Mouse (Mus musculus) right cerebral cortex, postnatal 14 days (tissue): ENCODE data around the gene Cog5.
A peak's percentile ranks its signal among the peaks of the same experiment; 100 is the strongest.

ENCODE experiments used
- DNase-seq: peaks from one replicate; pipeline ENCODE4 v3.0.0; 2022

Gene Cog5

DNA sequence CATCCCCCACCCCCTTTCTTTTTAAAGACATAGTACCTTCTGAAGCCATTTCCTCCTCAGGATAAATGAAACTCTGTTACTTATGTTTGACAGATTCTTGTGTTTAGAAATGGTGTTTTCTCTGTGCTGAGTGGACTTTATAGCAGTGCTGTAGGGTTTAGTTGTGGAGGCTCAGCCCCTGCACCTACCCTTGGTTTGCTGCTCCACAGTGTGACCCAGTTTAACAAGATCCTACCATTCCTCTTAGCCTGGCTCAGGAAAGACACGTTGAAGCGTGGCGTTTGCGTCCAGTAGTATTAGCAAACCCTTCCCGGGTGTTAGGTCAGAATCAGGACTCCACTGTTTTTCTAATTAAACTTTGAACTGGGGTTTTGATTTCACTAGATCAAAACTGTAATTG is 241.6 kb downstream of the Cog5 start:
- DNase-seq: no peak

DNA sequence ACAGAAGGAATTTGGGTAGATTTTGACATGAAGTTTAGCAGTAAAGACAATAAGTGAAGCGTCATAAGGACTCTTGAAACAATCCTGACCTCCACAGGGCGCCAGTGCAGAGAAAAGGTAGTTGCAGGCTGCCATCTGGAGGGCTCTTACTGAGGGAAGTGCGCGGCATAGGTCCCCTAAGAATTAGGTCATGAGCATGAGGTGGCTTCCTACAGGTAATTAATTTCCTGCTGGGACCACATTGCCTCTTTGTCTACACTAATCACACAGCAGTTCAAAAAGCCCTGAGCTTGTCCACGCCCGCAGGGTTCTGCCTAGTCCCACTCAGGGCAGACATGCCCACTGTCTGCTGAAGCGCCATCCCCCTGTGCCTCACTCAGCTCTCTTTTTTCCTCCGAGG is 242.3 kb downstream of the Cog5 start:
- no peak for DNase-seq

DNA sequence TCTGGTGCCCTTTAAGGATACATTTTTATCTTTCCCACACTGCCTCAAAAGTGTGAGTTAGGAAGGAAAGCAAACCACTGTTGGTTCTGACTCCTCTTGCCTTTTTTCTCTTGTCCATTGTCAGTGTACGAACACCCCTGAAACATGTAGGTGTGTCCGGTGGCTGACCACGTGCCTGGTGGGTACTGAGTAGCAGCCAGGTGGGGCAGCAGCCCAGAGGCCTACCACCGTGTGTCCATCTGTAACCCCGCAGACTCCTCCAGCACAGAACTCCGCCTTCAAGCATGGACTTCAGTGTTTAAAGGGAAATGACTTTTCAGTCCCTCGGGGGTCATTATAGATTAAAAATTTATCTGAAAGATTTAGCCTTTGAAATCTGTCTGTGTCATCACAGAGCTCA is 242.8 kb downstream of the Cog5 start:
- DNase-seq: no peak

DNA sequence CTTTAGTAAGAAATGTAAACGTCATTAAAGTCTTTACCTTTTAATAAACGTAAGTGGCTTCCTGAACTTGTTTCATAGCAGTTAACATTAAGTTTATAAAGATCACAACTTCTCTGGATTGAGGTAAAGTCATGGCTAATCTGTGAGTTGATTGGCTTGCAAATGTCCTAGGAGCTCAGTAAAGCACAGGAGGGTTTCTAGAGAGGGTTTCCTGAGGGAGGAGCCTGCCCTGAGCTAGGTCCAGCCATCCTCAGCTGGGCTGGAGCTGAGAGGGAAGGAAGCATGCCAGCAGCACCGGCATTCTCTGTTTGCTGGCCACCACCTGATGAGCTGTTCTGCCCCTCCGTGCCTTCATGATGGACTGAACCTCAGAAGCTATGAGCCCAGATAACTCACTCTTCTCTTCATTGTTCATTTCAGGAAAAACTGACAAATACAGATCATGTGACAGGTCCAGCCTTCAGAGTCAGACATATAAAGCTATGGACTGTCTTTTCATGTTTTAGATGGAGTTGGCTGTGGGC is 245.8 kb downstream of the Cog5 start:
- no peak for DNase-seq

DNA sequence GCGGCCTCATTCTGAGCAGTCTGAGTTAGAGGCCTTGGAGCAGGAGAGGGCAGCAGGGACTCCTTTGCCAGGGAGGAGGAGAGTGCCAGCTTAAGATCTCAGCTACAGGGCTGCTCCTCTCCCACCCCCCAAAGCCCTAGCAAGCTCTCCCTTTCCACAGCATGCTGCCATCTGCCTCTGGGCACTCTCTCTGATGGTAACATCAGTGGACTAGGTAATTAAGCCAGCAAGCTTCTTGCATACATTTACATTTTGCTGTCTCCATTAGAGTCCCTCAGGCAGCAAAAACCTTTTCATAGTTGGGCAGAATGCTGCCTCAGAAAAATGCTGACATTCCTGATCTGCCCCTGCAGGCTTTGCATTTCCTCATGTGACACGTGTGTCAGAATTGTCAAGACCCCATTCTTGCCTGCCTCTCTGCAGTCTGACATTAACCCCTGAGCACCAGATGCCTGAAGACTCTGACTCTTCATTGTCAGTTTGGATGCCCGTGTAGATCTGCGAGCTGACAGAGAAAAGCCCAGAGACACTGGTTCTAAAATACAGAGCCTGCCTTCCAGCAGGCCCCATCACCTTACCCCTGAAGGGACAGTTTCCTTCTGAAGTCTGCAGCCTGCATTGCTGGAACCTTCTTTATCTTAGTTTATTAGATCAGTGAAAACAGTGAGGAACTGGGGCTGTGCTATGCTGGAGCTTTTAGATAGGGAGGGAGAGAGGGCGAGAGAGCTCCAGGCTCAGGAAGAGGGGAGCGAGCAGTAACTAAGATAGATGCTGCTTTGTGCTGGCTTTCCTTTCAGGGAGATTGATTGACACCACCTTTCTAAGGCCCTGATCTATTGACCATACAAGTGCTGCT is 251.3 kb downstream of the Cog5 start:
- DNase-seq: no peak

DNA sequence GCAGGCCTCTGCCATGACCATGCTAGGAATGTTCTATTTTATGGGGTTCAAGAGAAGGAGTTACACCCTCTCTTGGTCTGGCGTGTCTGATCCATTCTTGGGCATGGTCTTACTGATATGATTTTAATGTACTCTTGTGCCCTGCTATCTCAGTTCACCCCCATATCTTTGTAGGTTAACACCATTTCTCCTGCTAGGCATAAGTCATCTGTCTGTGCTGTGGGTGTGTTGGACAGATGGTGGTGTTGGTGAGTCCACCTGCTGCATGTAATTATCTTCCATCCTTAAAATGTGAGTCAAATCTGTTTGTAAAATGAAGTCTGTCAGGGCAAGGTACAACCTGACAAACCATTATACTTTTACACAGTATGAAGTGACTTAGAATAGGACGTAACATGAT is 252.8 kb downstream of the Cog5 start:
- DNase-seq: no peak

DNA sequence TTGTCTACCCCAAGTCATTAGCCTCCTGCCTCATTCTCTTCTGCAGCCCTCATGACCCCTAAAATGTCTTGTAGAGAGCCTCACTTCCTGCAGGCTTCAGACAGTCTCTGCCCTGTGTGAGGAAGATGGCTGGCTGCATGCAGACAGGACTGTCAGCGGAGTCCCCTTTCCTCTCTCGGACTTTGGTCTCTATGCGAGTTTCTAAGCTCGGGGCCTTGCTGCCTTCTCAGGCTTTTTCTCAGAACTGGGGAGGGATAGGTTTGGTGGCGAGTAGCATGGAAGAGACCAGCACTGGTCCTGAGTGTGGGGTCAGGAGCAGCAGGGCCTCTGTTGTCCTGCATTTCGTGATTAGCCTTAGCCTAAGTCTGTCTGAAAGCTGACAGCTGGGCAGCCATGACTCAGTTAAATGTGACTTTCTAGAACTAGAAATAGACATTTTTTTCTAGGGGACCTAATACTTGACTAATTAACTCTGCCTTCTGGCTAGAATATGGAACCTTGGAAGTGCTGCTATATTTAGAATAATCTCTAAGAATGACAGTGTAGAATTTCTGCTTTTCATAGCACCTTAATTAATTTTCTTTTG is 258.4 kb downstream of the Cog5 start:
- DNase-seq: no peak

DNA sequence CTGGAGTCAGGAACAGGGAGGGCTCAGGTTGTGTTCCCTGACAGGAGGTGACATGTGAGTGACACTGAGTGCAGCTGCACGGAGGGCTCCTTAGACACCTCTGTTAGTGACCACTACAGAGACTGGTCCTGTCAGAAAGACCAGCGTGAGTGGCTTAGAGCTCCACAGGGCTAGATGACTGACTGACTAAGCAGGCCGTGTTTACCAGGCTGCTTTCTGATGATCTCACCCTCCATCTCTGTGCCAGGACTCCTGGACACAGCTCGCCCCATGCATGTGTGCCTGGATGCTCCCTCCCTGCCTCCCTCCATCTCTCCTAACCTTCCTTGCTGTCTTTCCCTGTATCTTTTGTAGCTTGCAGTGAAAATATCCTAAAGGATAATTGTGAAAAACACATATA is 258.9 kb downstream of the Cog5 start:
- DNase-seq: no peak

DNA sequence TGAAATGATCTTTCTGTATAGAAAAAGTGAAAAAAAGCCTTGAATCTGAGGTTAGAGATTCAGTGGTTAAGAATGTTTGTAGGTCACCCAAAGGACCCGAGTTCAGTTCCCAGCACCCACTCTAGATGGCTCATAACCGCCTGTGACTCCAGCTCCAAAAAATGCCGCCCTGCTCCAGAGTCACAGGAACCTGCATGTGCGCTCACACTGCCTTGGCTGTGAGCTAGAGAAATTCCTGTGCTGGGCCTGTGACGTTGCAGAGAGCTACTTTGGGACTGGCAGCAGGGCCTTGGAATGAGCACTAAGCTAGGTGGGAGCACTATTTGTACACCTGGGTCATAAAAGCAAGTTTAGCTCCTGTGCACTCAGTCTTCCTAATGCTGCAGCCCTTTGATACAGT is 262.0 kb downstream of the Cog5 start:
- no peak for DNase-seq

DNA sequence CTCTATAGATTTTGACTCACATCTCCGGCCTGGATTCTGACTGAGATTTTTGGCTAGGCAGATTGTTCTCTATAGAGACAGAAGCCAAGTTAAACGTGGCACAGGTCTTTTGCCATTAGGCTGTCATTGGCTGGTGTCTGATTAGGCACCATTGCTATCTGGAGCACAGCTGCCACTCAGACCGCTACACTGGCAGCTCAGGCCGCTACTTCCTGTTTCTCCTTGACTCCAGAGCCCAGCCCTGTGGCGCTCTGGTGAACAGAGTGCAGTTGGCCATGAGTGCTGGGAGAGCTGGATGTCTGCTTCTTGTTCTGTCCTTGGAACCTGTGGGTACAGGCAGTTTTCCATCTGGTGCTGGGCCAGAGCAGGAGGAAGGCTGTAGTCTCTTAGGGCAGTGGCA is 262.6 kb downstream of the Cog5 start:
- peak; percentile 25 for DNase-seq

DNA sequence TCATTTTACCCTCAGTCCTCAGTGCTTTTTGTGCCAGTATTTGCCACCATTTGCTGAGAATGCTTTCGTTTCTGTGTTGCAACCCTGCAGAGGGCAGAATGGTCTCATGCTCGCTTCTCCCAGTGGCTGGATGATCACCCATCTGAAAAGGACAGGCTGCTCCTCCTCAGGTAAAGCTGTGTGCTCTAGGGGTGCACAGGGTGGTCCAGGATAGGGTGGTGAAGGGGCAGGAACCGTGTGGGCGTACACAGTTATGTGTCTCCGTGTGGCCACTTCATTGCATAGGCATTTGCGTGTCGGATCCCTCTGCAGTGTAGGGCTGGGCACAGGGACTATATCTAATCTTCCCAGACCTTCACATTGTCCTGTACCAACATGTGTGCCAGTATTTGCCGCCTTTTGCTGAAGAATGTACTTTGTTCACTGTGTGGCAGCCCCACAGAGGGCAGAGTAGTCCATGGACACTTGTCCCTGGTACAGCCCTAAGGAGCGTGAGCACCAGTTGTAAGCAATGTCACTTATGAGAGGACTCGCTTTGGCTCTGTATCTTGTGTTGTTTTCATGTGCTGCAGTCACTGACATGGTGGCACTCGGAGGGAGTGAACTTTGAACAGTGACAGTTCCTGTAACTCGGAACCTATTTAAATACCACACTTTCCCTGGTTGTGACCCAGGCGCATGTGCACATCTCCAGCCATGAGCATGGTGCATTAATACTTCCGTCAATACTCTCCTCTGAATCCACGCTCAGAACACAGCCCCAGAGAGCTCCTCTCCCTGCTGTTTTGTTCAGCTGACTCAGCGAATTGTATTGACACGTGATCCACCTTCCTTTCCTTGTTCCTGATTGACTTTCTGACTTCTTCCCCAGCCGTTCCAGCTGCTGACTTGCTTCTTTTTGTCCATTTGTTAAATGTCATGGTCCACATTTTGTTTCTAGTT is 266.1 kb downstream of the Cog5 start:
- no peak for DNase-seq

DNA sequence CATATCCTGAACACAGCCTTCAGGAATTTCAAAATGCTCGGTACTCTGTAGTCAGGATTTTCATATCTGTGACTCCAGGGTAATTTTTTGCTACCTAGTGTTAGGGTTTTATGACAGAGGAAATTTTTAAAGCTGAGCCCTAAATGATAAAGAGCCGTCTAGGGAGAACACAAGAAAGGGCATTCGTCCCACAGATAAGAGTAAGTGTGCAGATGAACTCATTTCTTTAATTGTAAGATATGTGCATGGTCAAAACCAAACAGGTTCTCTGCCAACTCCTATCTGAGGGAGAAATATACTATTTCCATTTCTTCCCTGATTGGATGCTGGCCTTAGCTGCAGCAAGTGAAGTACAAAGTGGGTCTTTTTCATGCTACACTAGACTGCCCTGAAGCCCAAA is 269.5 kb downstream of the Cog5 start:
- no peak for DNase-seq

DNA sequence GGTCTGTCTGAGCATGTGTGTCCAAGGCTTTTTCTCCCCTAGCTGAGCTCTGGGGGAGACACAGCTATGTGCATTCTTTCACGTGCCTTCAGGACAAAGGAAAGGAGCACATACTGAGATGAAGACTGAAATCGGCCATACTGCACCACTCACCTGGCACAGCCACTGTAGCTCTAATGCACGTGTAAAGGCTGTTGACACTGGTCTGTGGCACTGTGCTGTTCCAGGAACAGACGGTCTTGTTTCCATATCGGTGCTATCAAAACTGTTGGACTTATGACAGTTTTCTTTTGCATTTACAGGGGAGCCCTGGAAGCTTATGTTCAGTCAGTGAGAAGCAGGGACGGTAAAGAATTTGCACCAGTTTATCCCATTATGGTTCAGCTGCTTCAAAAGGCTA is 270.7 kb downstream of the Cog5 start:
- DNase-seq: no peak

DNA sequence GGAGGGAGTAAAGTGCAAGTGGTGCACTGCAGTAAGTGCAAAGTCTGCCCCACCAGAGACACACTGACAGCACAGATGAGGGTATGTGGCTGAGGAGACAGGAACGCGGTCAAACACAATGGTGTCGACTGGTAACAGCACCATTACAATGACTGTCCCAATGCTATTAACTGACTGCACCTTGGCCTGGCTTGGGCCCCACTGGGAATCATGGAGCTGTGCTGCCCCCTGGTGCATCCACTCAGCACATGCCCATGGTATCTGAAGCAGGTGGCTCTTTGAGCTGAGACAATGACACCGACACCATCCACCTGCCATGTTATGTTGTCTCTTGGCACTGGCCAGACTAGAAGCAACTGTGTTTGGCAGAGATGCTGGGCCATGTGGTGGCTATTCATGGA is 272.0 kb downstream of the Cog5 start:
- peak; percentile 68 for DNase-seq

DNA sequence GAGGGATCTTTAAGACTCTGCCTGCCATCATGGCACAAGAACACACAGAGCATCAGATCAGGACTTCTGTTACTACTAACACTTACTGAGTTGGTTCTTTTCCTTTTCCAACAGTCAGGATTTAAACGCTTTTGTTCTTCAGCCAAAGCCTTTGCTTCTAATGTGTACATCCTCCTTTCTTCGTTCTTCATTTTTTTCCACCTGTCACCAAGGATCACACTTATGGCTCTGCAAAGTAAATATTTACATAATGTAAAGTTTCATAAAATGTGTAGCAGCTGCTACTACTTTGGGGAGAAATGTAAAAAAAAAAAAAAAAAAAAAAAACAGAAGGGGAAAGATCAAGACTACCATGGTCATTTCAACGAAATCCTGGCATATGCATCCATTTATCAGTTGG is 273.8 kb downstream of the Cog5 start:
- no peak for DNase-seq

DNA sequence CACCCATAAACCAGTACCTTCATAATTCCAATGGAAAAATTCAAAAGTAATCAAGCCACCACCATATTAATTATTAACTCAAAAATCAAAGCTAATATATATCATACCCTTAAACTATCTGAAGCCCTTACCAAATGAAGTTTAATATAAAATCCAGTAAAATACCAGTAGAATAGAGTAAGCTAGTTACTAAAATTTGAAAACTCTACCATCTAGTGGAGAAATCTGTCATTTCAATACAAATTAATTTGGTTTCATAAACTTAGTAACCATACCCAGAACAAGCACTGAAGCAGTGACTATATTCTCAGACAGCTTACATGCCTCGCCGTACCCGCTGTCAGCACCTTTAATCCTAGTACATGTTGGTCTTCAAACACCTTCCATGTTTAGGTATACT is 277.1 kb downstream of the Cog5 start:
- no peak for DNase-seq

DNA sequence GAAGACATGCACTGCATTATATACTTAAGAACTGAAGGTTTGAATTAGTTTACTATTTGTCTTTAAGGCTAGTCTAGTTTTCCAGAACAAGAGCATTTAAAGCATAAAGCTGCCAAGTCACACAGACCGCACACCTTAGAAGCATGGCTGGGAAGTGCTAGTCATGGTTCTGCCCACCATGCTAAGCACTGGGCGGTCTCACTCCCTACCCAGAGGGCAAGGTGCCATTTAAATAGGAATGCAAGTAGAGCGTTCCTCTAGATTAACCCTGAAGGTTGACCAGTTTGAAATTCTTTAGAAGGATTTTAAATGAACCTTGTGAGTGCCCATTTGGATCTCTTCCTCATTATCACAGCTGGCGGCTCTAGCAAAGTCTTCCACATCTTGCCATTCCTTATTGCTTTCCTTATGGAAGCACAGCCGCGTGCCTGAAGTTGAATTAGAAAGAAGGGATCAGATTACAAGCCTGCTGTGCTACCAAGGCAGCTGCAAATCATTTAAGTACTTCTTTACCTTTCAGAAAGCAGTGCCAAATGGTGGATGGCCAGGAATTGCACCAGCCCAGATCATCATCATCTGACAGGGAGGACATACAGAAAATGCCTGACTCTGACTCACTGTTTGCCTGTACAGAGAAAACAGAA is 282.1 kb downstream of the Cog5 start:
- DNase-seq: no peak

DNA sequence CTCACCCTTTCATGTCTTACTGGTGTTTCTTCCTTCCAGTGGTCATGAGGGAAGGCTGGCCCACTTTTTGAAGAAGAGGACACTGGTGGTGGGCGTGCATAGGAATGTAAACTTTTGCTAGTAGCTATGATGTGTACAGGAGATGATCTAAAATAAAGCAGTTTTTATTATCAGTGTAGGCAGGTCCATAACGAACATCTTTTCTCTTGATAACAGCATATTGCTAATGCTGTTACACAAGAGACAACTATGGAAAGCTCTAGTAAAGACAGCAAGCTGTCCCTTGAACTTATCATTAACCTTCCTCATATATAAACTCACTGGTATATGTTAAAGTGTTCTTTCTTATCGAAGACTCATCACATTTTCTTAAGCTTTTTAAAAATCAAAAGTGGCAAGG is 282.9 kb downstream of the Cog5 start:
- no peak for DNase-seq

DNA sequence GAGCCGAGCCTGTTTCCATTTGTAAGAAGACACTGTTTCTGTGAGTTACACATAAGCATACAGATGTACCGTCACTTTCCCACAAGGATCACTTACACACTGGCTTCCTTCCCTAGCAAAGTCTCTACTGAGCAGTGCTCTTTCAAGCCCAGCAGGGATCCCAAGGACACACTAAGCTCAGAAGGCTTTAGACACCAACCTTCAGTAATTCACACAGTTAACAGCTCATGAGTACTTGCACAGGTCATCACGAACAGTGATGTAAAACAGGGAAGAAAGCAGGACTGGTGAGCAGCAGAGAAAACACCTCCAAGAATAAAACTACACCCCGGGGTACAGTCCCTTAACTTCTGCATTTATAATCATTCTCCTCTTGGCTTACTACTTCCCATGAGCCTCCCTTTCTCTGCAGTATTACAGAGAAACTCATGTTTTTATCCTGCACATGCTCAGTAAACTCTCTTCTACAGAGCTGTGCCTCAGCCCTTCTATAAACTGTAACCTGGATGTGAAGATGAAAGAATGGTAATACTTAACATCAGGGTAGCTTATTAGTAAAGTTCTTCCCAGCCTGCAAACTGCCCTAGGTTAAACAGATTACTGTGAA is 283.8 kb downstream of the Cog5 start:
- no peak for DNase-seq

DNA sequence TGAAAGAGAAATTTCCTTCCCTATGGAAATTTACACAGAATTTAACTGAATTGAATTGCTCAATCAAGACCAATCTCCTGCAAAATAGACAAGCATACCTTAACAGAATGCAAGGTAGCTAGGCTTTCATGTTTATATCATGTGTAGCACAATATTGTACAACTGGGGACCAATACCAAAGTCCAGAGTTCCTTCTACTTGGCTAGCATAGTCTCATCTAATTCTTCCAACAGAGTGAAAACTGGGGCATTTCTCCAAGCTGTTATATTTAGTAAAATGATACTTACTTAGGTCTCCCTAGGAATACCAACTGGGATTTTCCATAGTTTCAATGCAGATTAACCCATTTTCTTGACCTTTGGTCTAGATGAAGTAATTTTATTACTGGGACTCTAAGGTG is 284.4 kb downstream of the Cog5 start:
- DNase-seq: no peak

DNA sequence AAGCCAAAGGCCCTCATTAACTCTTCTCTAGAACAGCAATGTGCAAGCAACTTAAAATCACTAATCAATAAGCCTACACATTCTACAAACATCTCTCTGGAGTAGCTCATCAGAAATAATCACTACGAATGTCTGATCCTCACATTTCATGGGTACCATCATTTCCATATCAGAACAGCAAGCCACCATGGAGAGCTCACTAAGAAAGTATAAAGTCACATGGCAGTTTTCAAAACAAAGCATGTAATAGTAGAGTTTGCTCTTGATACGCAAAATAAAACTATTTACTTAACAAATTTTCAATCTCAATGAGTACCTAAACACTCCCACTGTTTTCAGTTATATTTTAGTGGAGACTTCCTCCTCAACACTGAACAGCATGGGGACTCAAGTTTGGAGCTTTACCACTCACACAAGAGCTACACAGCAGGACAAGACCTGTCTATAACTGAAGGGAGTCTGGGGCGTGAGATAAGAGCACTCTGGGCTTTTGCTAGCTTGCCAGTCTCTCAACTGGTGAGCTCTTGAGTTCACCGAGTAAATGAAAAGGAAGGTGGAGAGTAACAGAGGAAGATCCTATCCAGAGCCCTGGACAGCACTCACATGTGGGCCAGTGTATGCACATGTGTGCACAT is 288.5 kb downstream of the Cog5 start:
- DNase-seq: no peak

DNA sequence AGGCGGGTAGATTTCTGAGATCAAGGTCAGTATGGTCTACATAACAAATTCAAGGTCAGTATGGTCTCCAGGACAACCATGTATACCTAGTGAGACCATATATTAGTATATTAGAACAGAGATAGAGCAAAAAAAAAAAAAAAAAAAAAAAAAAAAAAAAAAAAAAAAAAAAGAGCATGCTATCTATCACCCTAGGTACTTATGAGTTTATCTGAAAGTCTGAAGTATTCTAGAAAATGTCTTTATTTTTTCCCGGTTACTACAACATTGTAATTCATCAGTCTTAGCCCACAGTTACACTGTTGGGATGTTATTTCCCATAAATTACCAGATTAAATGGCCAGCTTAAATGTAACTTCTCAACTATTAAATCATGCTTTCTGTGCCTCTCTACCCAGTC is 289.7 kb downstream of the Cog5 start:
- DNase-seq: no peak
